Mouse (Mus musculus): ENCODE results near the gene Kcnt1. TPM values are rescaled to one million over a fixed set of nuclear protein-coding genes. Genes with fewer than 3 reads are reported as not detected.

Gene Kcnt1
- polyA plus RNA-seq (2012; rRNA removed): 2.3 and 4.0 TPM in 2 replicates

DNA sequence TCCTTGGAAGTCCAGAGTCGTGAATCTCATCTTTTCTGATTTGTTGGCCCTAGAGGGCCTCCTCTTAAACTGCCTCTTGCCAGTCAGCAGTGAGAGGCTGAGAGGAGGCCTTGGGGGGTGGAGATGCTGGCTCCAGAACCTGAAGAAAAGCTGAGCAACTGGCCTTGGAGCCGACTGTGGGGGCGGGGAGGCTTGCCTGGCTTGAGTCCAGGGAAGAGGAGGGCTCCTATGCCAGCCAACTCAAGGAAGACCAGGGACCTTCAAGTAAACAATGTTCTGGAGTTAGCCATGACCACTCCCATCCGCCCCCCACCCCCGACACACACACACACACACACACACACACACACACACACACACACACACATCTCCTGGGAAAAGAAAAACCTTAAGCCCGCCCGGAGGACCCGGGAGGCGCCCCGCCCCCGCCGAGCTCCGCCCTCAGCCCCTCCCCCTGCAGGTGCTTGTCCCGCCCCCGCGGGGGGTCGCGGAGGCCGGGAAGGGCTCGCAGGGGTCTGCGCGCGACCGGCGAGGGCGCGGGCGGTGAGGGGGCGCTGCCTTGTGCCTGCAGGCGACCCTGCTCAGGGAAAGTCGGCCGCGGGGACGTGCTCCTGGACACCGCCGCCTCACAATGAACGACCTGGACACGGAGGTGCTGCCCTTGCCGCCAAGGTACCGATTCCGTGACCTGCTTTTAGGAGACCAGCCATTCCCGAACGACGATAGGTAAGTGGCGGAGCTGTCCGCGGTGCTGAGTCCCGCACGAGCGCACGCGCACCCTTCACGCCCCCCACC is at the start of gene Kcnt1:
Gene Kcnt1, plus strand, starts transcription at position 398 of the 795 bp plus-strand sequence.

GRCm38 (mm10) chr2:25815748-25816147 is 47.8 kb upstream of the Kcnt1 start, which contains the start of gene Glt6d1:
TSS of gene Glt6d1 (minus strand) at chr2:25815848.

GRCm38 (mm10) chr2:25822806-25823205 is 40.7 kb upstream of the Kcnt1 start, which contains the start of gene Lcn9:
TSS of gene Lcn9 (plus strand) at chr2:25823153.

DNA sequence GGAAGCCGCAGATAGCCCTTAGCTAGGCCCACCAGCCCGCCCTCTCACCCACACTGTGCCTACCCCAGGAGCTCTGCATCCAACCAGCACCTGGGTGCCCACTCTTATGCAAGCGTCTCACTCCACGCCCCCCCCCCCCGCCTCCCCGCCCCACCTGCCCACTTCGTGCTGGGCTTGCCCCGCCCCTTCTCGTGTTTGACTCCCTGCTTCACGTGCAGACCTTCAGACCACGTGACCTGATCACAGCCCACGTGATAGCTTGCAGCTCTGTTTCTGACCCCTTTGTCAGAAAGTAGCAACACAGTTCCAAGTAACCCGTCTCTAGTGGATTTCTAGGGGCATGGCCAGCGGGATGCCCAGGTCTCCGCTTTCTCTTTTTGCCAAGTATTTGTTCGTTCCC is 16.3 kb upstream of the Kcnt1 start, which contains the start of gene Sohlh1:
Gene Sohlh1, minus strand, starts transcription at position 23 of the 400 bp plus-strand sequence.

Other genes with a start within 250 kb of the Kcnt1 start
- gene Ccdc183, start 246.1 kb upstream of the Kcnt1 start, polyA plus RNA-seq (2012; rRNA removed): 0.07 TPM in 2 replicates
- gene Tmem141, start 241.7 kb upstream of the Kcnt1 start, polyA plus RNA-seq (2012; rRNA removed): 20.6 and 23.5 TPM in 2 replicates
- 9.5 and 10.1 TPM in 2 replicates for gene Fcna, start 235.7 kb upstream of the Kcnt1 start, polyA plus RNA-seq (2012; rRNA removed)
- not detected in 2 replicates for gene Lcn8, start 210.6 kb upstream of the Kcnt1 start, polyA plus RNA-seq (2012; rRNA removed)
- not detected in 2 replicates for gene Lcn5, start 205.8 kb upstream of the Kcnt1 start, polyA plus RNA-seq (2012; rRNA removed)
- not detected in 2 replicates for gene Lcn6, start 186.9 kb upstream of the Kcnt1 start, polyA plus RNA-seq (2012; rRNA removed)
- not detected in 2 replicates for gene Lcn10, start 181.0 kb upstream of the Kcnt1 start, polyA plus RNA-seq (2012; rRNA removed)
- not detected in 2 replicates for gene Obp2a, start 163.7 kb upstream of the Kcnt1 start, polyA plus RNA-seq (2012; rRNA removed)
- 43.1 and 46.6 TPM in 2 replicates for gene Bmyc, start 157.0 kb upstream of the Kcnt1 start, polyA plus RNA-seq (2012; rRNA removed)
- not detected in 2 replicates for gene Obp2b, start 126.7 kb upstream of the Kcnt1 start, polyA plus RNA-seq (2012; rRNA removed)
- gene Lcn3, start 98.2 kb upstream of the Kcnt1 start, polyA plus RNA-seq (2012; rRNA removed): not detected in 2 replicates
- not detected in 2 replicates for gene Lcn11, start 86.7 kb upstream of the Kcnt1 start, polyA plus RNA-seq (2012; rRNA removed)
- gene Gm13539, start 81.5 kb upstream of the Kcnt1 start, polyA plus RNA-seq (2012; rRNA removed): not detected in 2 replicates
- gene Glt6d1, start 47.9 kb upstream of the Kcnt1 start, polyA plus RNA-seq (2012; rRNA removed): not detected in 2 replicates
- gene Lcn9, start 40.6 kb upstream of the Kcnt1 start, polyA plus RNA-seq (2012; rRNA removed): not detected in 2 replicates
- gene Sohlh1, start 16.5 kb upstream of the Kcnt1 start, polyA plus RNA-seq (2012; rRNA removed): not detected in 2 replicates
- 3.7 and 8.0 TPM in 2 replicates for gene Camsap1, start 119.5 kb downstream of the Kcnt1 start, polyA plus RNA-seq (2012; rRNA removed)
- 65.0 and 65.8 TPM in 2 replicates for gene Ubac1, start 158.0 kb downstream of the Kcnt1 start, polyA plus RNA-seq (2012; rRNA removed)